In the genomic region with DNA sequence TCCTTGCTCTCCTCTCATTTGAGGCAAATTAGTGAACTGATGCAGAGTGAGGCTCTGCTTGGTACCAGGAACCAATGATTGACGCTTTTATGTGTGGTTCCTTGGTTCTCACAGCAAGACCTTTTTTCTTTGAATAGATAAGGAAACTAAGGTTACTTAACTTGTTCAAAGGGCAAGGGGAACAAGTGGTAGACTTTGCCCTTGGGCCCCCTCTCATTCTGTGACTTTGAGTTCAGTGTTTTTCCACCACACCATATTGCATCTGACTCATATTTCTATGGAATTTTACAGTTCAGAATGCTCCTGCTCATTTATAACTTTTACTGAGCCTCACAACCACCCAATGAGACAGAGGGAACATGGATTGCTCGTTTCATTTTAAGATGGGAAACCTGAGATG, we compare ENCODE assay signal across 16 mouse cellular contexts.
"Had no signal": no experiment of that assay in that cellular context is flagged by ENCODE, and none has a peak within 500 bp of the region (broad histone marks: within the 10 kb centered on the region; RNA-seq: fewer than 3 reads in every experiment).

No protein-coding gene starts in this region.

- ATAC-seq: midbrain, embryonic 13.5 days; midbrain, embryonic 15.5 days had no signal

- H3K9me3 ChIP-seq: midbrain, embryonic 13.5 days; midbrain, embryonic 15.5 days; neural tube, embryonic 12.5 days had no signal

- H3K4me2 ChIP-seq: lung, embryonic 14.5 days; midbrain, embryonic 11.5 days; midbrain, embryonic 13.5 days; midbrain, embryonic 15.5 days; neural tube, embryonic 12.5 days had no signal

- H3K27ac ChIP-seq: liver, embryonic 14.5 days; macrophage; midbrain, embryonic 13.5 days; midbrain, embryonic 15.5 days; neural tube, embryonic 12.5 days had no signal

- H3K27me3 ChIP-seq: megakaryocyte, embryonic 14.5 days; midbrain, embryonic 13.5 days; midbrain, embryonic 15.5 days; neural tube, embryonic 12.5 days had no signal

- H3K4me3 ChIP-seq: megakaryocyte, embryonic 14.5 days; midbrain, embryonic 13.5 days; midbrain, embryonic 15.5 days; neural tube, embryonic 12.5 days had no signal

- H3K9ac ChIP-seq: liver, embryonic 14.5 days; lung, embryonic 14.5 days; midbrain, embryonic 13.5 days; midbrain, embryonic 15.5 days; neural tube, embryonic 12.5 days had no signal

- H3K36me3 ChIP-seq: midbrain, embryonic 13.5 days; midbrain, embryonic 15.5 days; neural tube, embryonic 12.5 days had no signal

- DNase-seq: lung, adult 18-20 months; lung, embryonic 14.5 days; lung, postnatal 14 days; lung, postnatal 36 days; right cerebral cortex, postnatal 25 days; right cerebral cortex, postnatal 4 days; spleen, adult 18-20 months; thymus, adult 2 months; thymus, postnatal 36 days had no signal

- H3K4me1 ChIP-seq: megakaryocyte, embryonic 14.5 days; midbrain, embryonic 13.5 days; midbrain, embryonic 15.5 days; neural tube, embryonic 12.5 days had no signal
